26 mouse cellular contexts compared by ENCODE assay signal in the genomic region with DNA sequence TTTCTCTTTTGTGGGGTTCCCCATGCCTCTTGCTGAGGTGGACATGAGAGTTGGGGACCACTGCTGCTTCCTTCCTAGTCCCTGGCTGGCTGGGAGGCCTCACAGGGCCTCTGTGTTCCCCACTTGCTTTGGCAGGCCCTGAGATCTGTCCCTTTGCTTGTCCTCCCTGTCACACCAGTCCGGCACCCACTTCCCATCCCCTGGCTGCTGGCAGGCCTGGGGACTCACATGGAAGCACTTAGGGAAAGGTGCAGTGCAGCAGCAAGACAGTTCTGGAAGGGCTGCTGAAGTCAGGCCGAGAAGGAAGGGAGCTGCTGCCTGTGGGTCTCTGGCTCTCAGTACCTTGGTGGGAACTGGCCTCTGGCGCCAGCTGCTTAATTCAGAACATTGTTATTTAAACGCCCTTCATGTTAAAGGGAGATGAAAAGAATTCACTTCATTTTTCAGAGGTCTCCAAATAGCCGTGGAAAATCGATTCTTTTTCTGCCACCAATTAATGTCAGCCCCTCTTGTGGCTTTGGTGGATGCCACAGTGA. TPM values are rescaled to one million over a fixed set of nuclear protein-coding genes. Genes with fewer than 3 reads are reported as not detected.
DNase-seq lines count a peak whose midpoint lies in the region; ATAC-seq and TF ChIP-seq lines count a peak whose summit lies in the region.
"Had no signal": no experiment of that assay in that cellular context is flagged by ENCODE, and none has a peak within 500 bp of the region (broad histone marks: within the 10 kb centered on the region; RNA-seq: fewer than 3 reads in every experiment).

No protein-coding gene starts in this region.

- no peak overlapping the region for H3K27ac ChIP-seq in heart, embryonic 11.5 days (ENCODE audit: low read depth, low read length)
- H3K27ac ChIP-seq in neural tube, embryonic 15.5 days (replicated peaks), result no peak overlapping the region
- peak overlapping the region; percentile 60; the same call in 1 of the 2 replicates for H3K27ac ChIP-seq in embryonic facial prominence, embryonic 13.5 days
- H3K27ac ChIP-seq in left cerebral cortex, adult 2 months, result no peak overlapping the region
- H3K27ac ChIP-seq: gastrocnemius, adult 2 months; heart, embryonic 13.5 days; hindbrain, embryonic 13.5 days; limb, embryonic 15.5 days; liver, embryonic 14.5 days; neural tube, embryonic 13.5 days had no signal

- peak; percentile 8 for DNase-seq in heart, adult 8-10 months (ENCODE audit: low spot score)
- DNase-seq in neural tube, embryonic 10.5 days (ENCODE audit: extremely low spot score, low spot score), result peak; percentile 31
- DNase-seq in testis, postnatal 14 days (ENCODE audit: low spot score), result no peak
- no peak for DNase-seq in left cerebral cortex, adult 2 months (ENCODE audit: extremely low spot score in 1 of 2, low spot score in 2 of 2)
- DNase-seq: adrenal gland, postnatal 10 days; cerebellum, adult 8-10 months; cerebellum, postnatal 36 days; gastrocnemius, adult 2 months; heart, postnatal 14 days; kidney, adult 8-10 months; kidney, postnatal 10 days; left cerebral cortex, postnatal 4 days; lung, embryonic 14.5 days; lung, postnatal 36 days; right cerebral cortex, postnatal 4 days; thymus, postnatal 25 days had no signal

- H3K36me3 ChIP-seq in heart, embryonic 11.5 days (ENCODE audit: control insufficient read depth, insufficient read depth, low read length), result no peaks in the 10 kb centered on the region
- no peaks in the 10 kb centered on the region for H3K36me3 ChIP-seq in neural tube, embryonic 15.5 days
- no peaks in the 10 kb centered on the region for H3K36me3 ChIP-seq in embryonic facial prominence, embryonic 13.5 days
- H3K36me3 ChIP-seq: heart, embryonic 13.5 days; hindbrain, embryonic 13.5 days; limb, embryonic 15.5 days; neural tube, embryonic 13.5 days had no signal

- ATAC-seq in heart, embryonic 11.5 days (replicated peaks; ENCODE audit: insufficient number of reproducible peaks, low FRiP score, low TSS enrichment), result no peak
- no peak for ATAC-seq in neural tube, embryonic 15.5 days (ENCODE audit: low FRiP score)
- no peak for ATAC-seq in embryonic facial prominence, embryonic 13.5 days (ENCODE audit: insufficient number of reproducible peaks, insufficient read depth, low FRiP score, low TSS enrichment, low read depth)
- ATAC-seq: activated CD4-positive, CD25-positive, alpha-beta regulatory T cell, adult 4 months had no signal

- intact Hi-C loops in left cerebral cortex, adult 2 months (cut with DNase I), result no loop called here

- TF ChIP-seq CTCF in left cerebral cortex, adult 2 months (IDR thresholded peaks at IDR 0.05), result no peak

- H3K4me1 ChIP-seq in heart, embryonic 11.5 days (ENCODE audit: control insufficient read depth, insufficient read depth, low read length), result peaks cover 2% of the 10 kb centered on the region; the same call in 1 of the 2 replicates
- H3K4me1 ChIP-seq in neural tube, embryonic 15.5 days, result peaks cover 8% of the 10 kb centered on the region
- H3K4me1 ChIP-seq in embryonic facial prominence, embryonic 13.5 days, result peaks cover 31% of the 10 kb centered on the region
- H3K4me1 ChIP-seq: megakaryocyte, embryonic 14.5 days had no signal

- H3K9ac ChIP-seq in heart, embryonic 11.5 days (ENCODE audit: low read depth, low read length), result no peak overlapping the region
- H3K9ac ChIP-seq in neural tube, embryonic 15.5 days (replicated peaks), result no peak overlapping the region
- no peak overlapping the region for H3K9ac ChIP-seq in embryonic facial prominence, embryonic 13.5 days
- H3K9ac ChIP-seq: heart, embryonic 13.5 days; hindbrain, embryonic 13.5 days; limb, embryonic 15.5 days; liver, embryonic 14.5 days; lung, embryonic 14.5 days; neural tube, embryonic 13.5 days had no signal

- WGBS in heart, embryonic 11.5 days (ENCODE audit: insufficient replicate concordance), result 77% methylated on average over 6 of the region's 6 CpGs
- 42% methylated on average over 6 of the region's 6 CpGs for whole genome bisulfite sequencing in neural tube, embryonic 15.5 days
- 29% methylated on average over 6 of the region's 6 CpGs for WGBS in embryonic facial prominence, embryonic 13.5 days

- H3K27me3 ChIP-seq in heart, embryonic 11.5 days (ENCODE audit: control insufficient read depth, insufficient read depth, low read length), result no peaks in the 10 kb centered on the region
- H3K27me3 ChIP-seq in neural tube, embryonic 15.5 days (replicated peaks), result no peaks in the 10 kb centered on the region
- H3K27me3 ChIP-seq in embryonic facial prominence, embryonic 13.5 days, result no peaks in the 10 kb centered on the region
- H3K27me3 ChIP-seq: heart, embryonic 13.5 days; limb, embryonic 15.5 days; megakaryocyte, embryonic 14.5 days had no signal

- H3K9me3 ChIP-seq in heart, embryonic 11.5 days (replicated peaks; ENCODE audit: control insufficient read depth, low read length), result no peaks in the 10 kb centered on the region
- H3K9me3 ChIP-seq in neural tube, embryonic 15.5 days (replicated peaks), result no peaks in the 10 kb centered on the region
- H3K9me3 ChIP-seq in embryonic facial prominence, embryonic 13.5 days, result no peaks in the 10 kb centered on the region
- H3K9me3 ChIP-seq: heart, embryonic 13.5 days; hindbrain, embryonic 13.5 days; limb, embryonic 15.5 days; neural tube, embryonic 13.5 days had no signal

- H3K4me2 ChIP-seq in heart, embryonic 11.5 days, result no peak overlapping the region
- no peak overlapping the region for H3K4me2 ChIP-seq in neural tube, embryonic 15.5 days
- H3K4me2 ChIP-seq in embryonic facial prominence, embryonic 13.5 days, result no peak overlapping the region
- H3K4me2 ChIP-seq: heart, embryonic 13.5 days; hindbrain, embryonic 13.5 days; limb, embryonic 15.5 days; lung, embryonic 14.5 days; neural tube, embryonic 13.5 days had no signal

- H3K4me3 ChIP-seq in heart, embryonic 11.5 days (ENCODE audit: low read depth, low read length), result no peak overlapping the region
- H3K4me3 ChIP-seq in neural tube, embryonic 15.5 days (replicated peaks), result no peak overlapping the region
- no peak overlapping the region for H3K4me3 ChIP-seq in embryonic facial prominence, embryonic 13.5 days
- no peak overlapping the region for H3K4me3 ChIP-seq in left cerebral cortex, adult 2 months
- H3K4me3 ChIP-seq: gastrocnemius, adult 2 months; heart, embryonic 13.5 days; hindbrain, embryonic 13.5 days; limb, embryonic 15.5 days; megakaryocyte, embryonic 14.5 days; neural tube, embryonic 13.5 days had no signal

RNA-seq across cellular contexts. Expression of gene Mgmt, which starts 53.9 kb away (rescaled TPM):
- total RNA-seq in heart, adult 8-10 months (2022), result 1 to 10 TPM; 4.8 to 6.6 (median 5.6) TPM
- polyA plus RNA-seq in heart, embryonic 11.5 days (2014; fragmentation: Nextera tagmentation; extraction: Ambion mirVana), result 5.5 and 5.6 TPM in 2 replicates
- 1.3 and 2.6 TPM in 2 replicates for polyA plus RNA-seq in neural tube, embryonic 15.5 days (2015; fragmentation: Nextera tagmentation; extraction: Ambion mirVana)
- 6.7 and 7.1 TPM in 2 replicates for polyA plus RNA-seq in embryonic facial prominence, embryonic 13.5 days (2015; fragmentation: Nextera tagmentation; extraction: Ambion mirVana)
- under 1 TPM; 0.72 to 0.95 TPM for total RNA-seq in left cerebral cortex, adult 2 months (2021)

Comparison
In these comparisons a context has a peak if more than half of its experiments do, and no peak if none do; other contexts are left out.
1. DNase-seq: peak in heart, adult 8-10 months (single experiment) and neural tube, embryonic 10.5 days (single experiment); none in testis, postnatal 14 days (single experiment) and left cerebral cortex, adult 2 months (0 of 2).